Mouse (Mus musculus): ENCODE measurements around the gene Lrrc46. TPM values are rescaled to one million over a fixed set of nuclear protein-coding genes. Genes with fewer than 3 reads are reported as not detected.

Gene Lrrc46
- polyA plus RNA-seq, 1 experiment from 2014 or later = 0.48 TPM

DNA sequence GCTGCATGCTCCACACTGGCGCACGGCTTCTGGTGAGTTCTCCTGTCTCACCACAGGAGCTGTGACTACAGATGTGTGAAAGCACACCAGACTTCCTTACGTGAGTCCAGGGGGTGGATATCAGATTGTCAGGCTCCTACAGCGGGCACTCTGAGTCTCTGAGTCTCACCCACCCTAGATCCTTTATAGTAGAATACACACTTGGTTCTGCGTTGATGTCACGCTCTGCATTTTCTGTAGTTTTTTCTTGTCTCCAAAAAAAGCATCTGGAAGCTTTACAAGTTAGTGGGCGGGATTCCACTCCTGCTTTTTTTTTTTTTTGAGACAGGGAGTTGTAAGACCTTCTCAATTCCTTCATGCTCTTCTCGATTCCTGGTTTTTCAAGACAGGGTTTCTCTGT is 3.7 kb upstream of the Lrrc46 start:
- no peak overlapping the region for H3K9ac ChIP-seq
- H3K4me1 ChIP-seq = peaks cover 28% of the 10 kb centered on the region
- peaks cover 51% of the 10 kb centered on the region for H3K36me3 ChIP-seq
- H3K4me3 ChIP-seq = no peak overlapping the region
- no peaks in the 10 kb centered on the region for H3K27me3 ChIP-seq (replicated peaks)
- no peak for ATAC-seq
- H3K4me2 ChIP-seq = no peak overlapping the region
- WGBS (ENCODE audit: insufficient replicate concordance) = 81% methylated on average over 8 of the region's 8 CpGs
- H3K27ac ChIP-seq = no peak overlapping the region
- no peaks in the 10 kb centered on the region for H3K9me3 ChIP-seq (replicated peaks)

DNA sequence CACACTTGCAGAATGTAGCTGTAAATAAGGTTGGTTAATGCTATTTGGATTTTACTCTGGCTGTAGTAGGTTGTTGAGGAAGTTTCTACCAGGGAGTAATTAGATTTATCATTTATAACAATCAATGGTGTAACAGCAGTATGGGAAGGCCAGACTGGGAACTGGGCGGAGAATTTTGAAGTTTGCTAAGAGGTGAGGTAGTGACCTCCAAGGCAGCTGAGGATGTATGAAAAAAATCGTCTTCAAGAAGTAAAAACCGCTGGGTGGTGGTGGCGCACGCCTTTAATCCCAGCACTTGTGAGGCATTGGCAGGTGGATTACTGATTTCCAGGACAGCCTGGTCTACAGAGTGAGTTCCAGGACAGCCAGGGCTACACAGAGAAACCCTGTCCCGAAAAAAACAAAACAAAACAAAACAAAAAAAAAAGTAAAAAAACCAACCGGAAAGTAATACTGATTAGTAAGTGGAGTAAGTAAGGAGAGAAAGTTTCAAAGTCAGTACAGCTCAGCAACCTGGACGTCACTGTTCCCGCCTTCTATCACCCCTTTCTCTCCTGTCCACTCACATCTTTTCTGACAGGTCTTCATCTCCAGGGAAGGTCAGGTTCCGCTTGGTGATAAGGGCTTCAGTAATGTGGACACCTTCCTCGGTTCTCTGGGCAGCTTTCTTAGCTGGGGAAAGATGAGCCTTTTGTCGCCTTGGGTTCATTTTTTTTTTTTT is 746 bp downstream of the Lrrc46 start:
- no peaks in the 10 kb centered on the region for H3K27me3 ChIP-seq (replicated peaks)
- peak overlapping the region; percentile 90 for H3K4me3 ChIP-seq
- peaks cover 27% of the 10 kb centered on the region for H3K4me1 ChIP-seq
- 29% methylated on average over 12 of the region's 12 CpGs for WGBS (ENCODE audit: insufficient replicate concordance)
- H3K9ac ChIP-seq = peak overlapping the region; percentile 85
- peak overlapping the region; percentile 91 for H3K4me2 ChIP-seq
- no peaks in the 10 kb centered on the region for H3K9me3 ChIP-seq (replicated peaks)
- peaks cover 25% of the 10 kb centered on the region for H3K36me3 ChIP-seq
- ATAC-seq = 0 out of 2 replicates have a peak, but pooled peaks have one; percentile 35
- peak overlapping the region; percentile 66; the same call in 1 of the 2 replicates for H3K27ac ChIP-seq

DNA sequence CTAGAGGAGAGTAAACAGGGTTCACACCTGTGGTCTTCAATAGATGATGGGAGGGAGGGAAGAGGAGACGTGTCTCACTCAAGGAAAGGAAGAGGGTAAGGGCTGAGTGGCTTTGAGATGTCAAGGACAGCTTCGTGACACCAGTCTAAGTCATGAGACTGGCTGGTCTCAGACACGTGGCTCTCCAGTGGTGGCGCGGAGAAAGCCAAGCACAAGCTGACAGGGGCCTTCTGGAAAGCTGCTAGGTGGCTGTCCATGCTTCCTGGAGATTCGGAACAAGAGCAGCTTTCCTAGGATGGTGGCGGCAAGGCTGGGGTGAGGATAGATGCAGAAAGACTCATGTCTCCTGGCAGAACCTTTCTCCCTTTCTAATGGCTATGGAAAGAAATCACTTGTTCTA is 2.3 kb downstream of the Lrrc46 start:
- no peak overlapping the region for H3K9ac ChIP-seq
- 58% methylated on average over 7 of the region's 7 CpGs for WGBS (ENCODE audit: insufficient replicate concordance)

DNA sequence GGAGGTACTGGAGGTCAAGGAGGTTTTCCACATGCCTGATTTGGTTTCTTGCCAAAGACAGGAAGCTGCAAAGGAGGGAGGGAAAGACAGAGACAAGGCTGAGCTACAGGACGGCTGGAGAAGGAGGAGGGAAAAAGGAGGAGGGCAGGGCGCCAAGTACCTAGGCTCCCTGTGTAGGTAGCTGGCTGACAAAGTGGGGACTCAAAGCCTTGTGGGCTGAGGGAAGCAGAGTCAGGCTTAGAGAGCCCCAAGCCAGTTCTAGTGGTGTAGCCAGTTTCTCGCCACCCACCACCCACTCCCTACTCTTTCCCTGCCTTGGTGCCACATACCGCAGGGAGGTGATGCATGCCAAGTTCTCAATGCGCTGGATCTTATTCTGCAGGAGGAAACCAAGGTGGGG is 5.1 kb downstream of the Lrrc46 start:
- Histone ChIP-seq H3K9ac (no peak overlapping the region), H3K4me2 (no peak overlapping the region), H3K27me3 (replicated peaks) (no peaks in the 10 kb centered on the region), H3K36me3 (peaks cover 7% of the 10 kb centered on the region; the same call in 1 of the 2 replicates), H3K27ac (no peak overlapping the region), H3K4me3 (no peak overlapping the region), H3K9me3 (replicated peaks) (no peaks in the 10 kb centered on the region), H3K4me1 (peaks cover 10% of the 10 kb centered on the region)
- WGBS (ENCODE audit: insufficient replicate concordance) = 70% methylated on average over 5 of the region's 5 CpGs
- no peak for ATAC-seq

More for the DNA sequence above, 2.3 kb downstream of the Lrrc46 start:
- Histone ChIP-seq H3K4me3 (no peak overlapping the region), H3K9me3 (replicated peaks) (no peaks in the 10 kb centered on the region), H3K36me3 (peaks cover 9% of the 10 kb centered on the region), H3K4me1 (peaks cover 27% of the 10 kb centered on the region), H3K27me3 (replicated peaks) (no peaks in the 10 kb centered on the region), H3K4me2 (no peak overlapping the region), H3K27ac (no peak overlapping the region)
- ATAC-seq = no peak

DNA sequence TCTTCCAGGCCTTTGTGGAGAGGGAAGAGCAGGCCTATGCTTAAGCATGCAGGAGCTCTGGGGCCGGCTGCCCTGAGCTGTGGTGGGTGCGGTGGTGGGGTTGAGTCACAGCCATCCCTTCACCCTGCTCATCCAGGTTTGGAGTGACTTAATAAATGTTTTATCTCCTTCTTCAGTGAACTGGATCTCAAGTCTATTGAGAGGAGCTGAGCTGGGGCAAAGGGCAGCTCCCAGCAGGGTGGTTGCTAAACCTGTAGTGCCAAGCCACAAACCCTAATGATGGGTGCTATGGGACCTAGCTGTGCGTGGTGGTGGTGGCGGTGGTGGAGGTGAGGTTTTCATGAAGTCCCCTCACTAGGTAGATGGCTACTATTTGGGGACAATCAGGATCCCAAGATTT is 7.4 kb downstream of the Lrrc46 start:
- H3K27me3 ChIP-seq (replicated peaks) = no peaks in the 10 kb centered on the region
- WGBS (ENCODE audit: insufficient replicate concordance) = 83% methylated on average over 4 of the region's 4 CpGs
- H3K36me3 ChIP-seq = peaks cover 7% of the 10 kb centered on the region; the same call in 1 of the 2 replicates
- H3K4me2 ChIP-seq = no peak overlapping the region
- no peaks in the 10 kb centered on the region for H3K9me3 ChIP-seq (replicated peaks)
- H3K4me1 ChIP-seq = peaks cover 20% of the 10 kb centered on the region
- H3K27ac ChIP-seq = no peak overlapping the region
- no peak overlapping the region for H3K9ac ChIP-seq
- H3K4me3 ChIP-seq = no peak overlapping the region
- no peak for ATAC-seq

DNA sequence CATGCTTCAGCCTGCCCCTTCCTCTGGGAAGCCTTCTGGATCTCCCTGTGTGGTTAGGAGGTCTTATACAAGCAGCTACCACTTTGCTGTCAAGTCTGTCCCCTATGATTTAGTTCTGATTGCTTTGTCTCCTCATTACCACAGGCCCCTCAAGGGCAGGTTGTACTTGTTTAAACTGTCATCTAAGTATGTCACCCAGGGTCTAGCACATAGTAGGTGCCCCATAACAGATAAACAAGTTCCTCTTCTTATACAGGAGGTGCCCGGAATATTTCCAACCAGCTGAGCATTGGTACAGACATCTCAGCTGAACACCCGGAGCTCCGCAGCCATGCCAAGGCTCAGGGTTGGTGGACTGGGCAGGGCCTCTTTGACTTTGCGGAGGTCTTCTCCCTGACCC is 8.7 kb downstream of the Lrrc46 start:
- Histone ChIP-seq H3K9me3 (replicated peaks) (no peaks in the 10 kb centered on the region), H3K4me3 (no peak overlapping the region), H3K27me3 (replicated peaks) (0 out of 2 replicates have a peak, but pooled peaks cover 8% of the 10 kb centered on the region), H3K36me3 (peaks cover 7% of the 10 kb centered on the region; the same call in 1 of the 2 replicates), H3K9ac (no peak overlapping the region), H3K4me1 (peaks cover 20% of the 10 kb centered on the region), H3K4me2 (no peak overlapping the region), H3K27ac (no peak overlapping the region)
- WGBS (ENCODE audit: insufficient replicate concordance) = 74% methylated on average over 4 of the region's 4 CpGs
- ATAC-seq = no peak

DNA sequence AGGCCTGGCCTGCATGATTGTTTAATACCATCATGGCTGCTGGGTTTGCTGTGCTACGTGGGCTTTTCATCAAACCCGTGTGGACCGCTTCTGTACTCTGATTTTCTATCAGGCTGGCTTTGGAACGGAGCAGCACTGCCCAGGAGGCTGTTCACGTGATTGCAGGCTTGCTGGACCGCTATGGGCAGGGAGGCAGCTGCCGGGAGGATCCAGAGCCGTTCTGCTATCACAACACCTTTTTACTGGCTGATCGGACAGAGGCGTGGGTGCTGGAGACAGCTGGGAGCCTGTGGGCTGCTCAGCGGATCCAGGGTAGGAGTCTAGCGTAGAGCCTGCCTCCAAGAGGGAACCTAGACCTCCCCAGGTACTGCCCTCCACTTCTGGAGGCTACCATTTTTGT is 9.2 kb downstream of the Lrrc46 start:
- no peak overlapping the region for H3K4me3 ChIP-seq
- ATAC-seq = no peak
- peaks cover 20% of the 10 kb centered on the region for H3K4me1 ChIP-seq
- no peaks in the 10 kb centered on the region for H3K9me3 ChIP-seq (replicated peaks)
- H3K4me2 ChIP-seq = no peak overlapping the region
- H3K27me3 ChIP-seq (replicated peaks) = 0 out of 2 replicates have a peak, but pooled peaks cover 8% of the 10 kb centered on the region
- H3K36me3 ChIP-seq = peaks cover 7% of the 10 kb centered on the region; the same call in 1 of the 2 replicates
- no peak overlapping the region for H3K27ac ChIP-seq
- WGBS (ENCODE audit: insufficient replicate concordance) = 77% methylated on average over 12 of the region's 12 CpGs
- no peak overlapping the region for H3K9ac ChIP-seq

DNA sequence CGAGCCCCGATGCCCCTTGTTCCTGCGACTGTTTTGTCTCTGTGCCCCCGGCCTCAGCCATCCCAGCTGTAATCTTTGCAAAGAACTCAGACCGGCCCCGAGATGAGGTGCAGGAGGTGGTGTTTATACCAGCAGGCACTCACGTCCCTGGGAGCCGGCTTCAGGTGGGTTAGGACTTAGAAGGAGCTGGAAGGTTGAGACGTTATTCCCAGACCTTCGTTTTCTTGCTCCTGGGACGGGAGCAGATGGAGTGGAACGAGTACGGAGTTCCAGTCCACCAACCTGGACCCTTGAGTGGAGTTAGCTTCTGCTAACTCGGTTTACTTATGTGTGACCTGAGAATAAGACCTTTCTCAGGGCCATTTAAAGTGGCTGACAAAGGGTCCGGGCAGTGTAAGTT is 10.8 kb downstream of the Lrrc46 start:
- peak; percentile 2; the same call in 1 of the 2 replicates for ATAC-seq
- Histone ChIP-seq H3K9me3 (replicated peaks) (no peaks in the 10 kb centered on the region), H3K27me3 (replicated peaks) (peaks cover 14% of the 10 kb centered on the region), H3K4me3 (peak overlapping the region; percentile 65), H3K9ac (peak overlapping the region; percentile 71), H3K4me1 (peaks cover 29% of the 10 kb centered on the region), H3K27ac (peak overlapping the region; percentile 57; the same call in 1 of the 2 replicates), H3K4me2 (peak overlapping the region; percentile 69), H3K36me3 (peaks cover 7% of the 10 kb centered on the region; the same call in 1 of the 2 replicates)
- 24% methylated on average over 15 of the region's 15 CpGs for WGBS (ENCODE audit: insufficient replicate concordance)

DNA sequence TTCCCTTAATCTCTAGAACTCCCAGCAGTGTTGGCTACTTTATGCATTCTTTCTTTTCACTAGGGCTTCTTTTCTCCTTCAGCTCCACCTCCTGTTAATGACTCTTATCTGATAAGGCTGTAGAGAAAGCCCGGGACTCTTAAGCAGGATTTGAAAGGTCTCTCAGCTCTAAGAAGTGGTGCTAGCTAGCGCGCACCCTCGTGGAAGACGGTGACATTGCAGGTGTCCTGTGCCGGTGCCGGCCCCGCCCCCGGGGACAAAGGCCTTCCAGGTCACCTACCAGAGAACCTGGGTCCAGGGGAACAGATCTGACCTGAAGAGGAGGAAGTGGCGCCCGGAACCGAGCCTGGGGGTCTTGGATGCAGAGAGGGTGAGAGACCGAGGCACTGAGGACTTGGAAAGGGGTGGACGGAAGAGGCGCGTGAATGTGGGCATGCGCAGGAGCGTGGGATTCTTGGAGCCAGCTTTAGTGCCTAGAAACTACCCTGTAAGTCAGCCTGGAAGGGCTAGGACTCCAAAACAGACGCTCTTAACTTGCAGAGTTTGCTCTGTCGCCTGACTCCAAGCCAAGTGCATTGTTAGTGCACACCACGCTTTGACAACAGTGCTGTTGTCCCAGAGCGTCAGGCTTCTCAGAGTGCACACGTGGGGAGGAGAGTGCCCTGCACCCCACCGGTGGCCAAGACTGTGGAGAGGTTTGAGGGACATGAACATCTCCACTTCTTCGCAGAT is 11.4 kb downstream of the Lrrc46 start, which contains the start of gene Scrn2:
Scrn2 (plus strand) TSS at position 253 of the 732 bp plus-strand sequence.
- peak within 1 kb of the TSS; percentile 69 for H3K4me2 ChIP-seq
- peaks cover 7% of the 10 kb centered on the region; the same call in 1 of the 2 replicates for H3K36me3 ChIP-seq
- peak; percentile 74 for ATAC-seq
- no peaks in the 10 kb centered on the region for H3K9me3 ChIP-seq (replicated peaks)
- peaks cover 31% of the 10 kb centered on the region for H3K4me1 ChIP-seq
- H3K27me3 ChIP-seq (replicated peaks) = peaks cover 20% of the 10 kb centered on the region
- peak within 1 kb of the TSS; percentile 71 for H3K9ac ChIP-seq
- peak within 1 kb of the TSS; percentile 57 for H3K27ac ChIP-seq
- H3K4me3 ChIP-seq = peak within 1 kb of the TSS; percentile 65
- WGBS (ENCODE audit: insufficient replicate concordance) = 4% methylated on average over 25 of the region's 25 CpGs

DNA sequence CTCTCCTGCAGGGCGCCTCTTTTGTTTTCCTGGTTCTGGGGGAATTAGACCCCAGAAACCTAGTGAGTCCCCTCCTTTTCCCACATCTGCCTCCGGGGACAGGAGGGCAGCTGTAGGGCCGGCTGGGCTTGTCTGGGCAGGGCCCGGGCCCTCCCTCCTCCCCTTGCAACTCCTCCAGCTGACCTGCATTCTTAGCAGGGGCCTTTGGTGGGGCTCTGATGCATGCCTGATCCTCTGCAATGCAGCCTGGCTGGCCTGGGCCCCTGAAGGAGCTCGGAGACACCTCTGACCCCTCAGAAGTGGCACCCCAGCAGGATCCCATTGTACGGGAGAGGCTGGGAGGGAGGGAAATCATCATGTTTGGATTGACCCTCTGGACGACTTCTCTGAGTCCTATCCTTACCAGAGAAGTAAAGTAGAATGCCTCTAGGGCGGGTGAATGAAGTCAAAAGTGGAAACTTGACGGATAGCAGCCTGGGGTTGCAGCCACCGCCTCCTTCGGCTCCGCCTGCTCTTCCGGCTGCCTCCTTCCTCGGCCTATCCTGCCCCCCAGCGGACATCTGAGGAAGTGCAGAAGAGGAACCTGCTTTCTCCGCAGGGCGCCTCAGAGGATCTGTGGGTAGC is 15.4 kb downstream of the Lrrc46 start:
- Histone ChIP-seq H3K4me2 (peak overlapping the region; percentile 72), H3K36me3 (no peaks in the 10 kb centered on the region), H3K4me3 (peak overlapping the region; percentile 36), H3K27me3 (replicated peaks) (peaks cover 60% of the 10 kb centered on the region), H3K27ac (peak overlapping the region; percentile 56), H3K9me3 (replicated peaks) (no peaks in the 10 kb centered on the region), H3K9ac (peak overlapping the region; percentile 65), H3K4me1 (peaks cover 47% of the 10 kb centered on the region)
- peak; percentile 36; the same call in 1 of the 2 replicates for ATAC-seq
- 13% methylated on average over 17 of the region's 17 CpGs for WGBS (ENCODE audit: insufficient replicate concordance)

DNA sequence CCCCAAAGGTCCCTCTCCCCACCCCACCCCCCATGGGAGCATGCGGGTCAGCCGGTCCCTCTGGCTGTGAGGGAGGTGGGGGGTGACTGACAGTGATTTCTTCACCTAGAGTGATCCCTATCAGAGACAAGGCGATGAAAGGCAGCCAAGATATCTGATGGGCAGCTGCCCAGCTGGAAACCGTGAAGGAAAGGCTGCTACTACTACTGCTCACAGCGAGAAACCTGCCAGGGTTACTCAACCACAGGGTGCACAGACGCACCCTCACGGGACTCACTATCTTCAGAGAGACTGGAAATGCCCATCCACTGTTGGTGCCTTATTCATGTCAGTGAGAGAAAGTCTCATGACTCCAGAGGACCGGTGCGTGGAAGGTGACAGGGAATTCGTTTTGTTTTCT is 16.2 kb downstream of the Lrrc46 start:
- Histone ChIP-seq H3K36me3 (no peaks in the 10 kb centered on the region), H3K4me3 (no peak overlapping the region), H3K27ac (no peak overlapping the region), H3K9ac (no peak overlapping the region), H3K9me3 (replicated peaks) (no peaks in the 10 kb centered on the region), H3K27me3 (replicated peaks) (peaks cover 69% of the 10 kb centered on the region), H3K4me2 (no peak overlapping the region), H3K4me1 (peaks cover 38% of the 10 kb centered on the region)
- no peak for ATAC-seq
- WGBS (ENCODE audit: insufficient replicate concordance) = 35% methylated on average over 10 of the region's 10 CpGs

All from liver, embryonic 12.5 days (tissue).